Mouse (Mus musculus): ENCODE measurements around the gene Gipr. TPM values are rescaled to one million over a fixed set of nuclear protein-coding genes. Genes with fewer than 3 reads are reported as not detected.
"Not testable (repeated sequence)": the region's sequence is repeated elsewhere in the genome, so short reads cannot be mapped to it uniquely, and the experiment has no call there.

Gipr gene
- polyA plus RNA-seq, 1 experiment from 2014 or later = 2.0 TPM

GRCm38 (mm10) chr7:19159411-19159810 is 6.5 kb downstream of the Gipr start:
- Histone ChIP-seq H3K27ac (ENCODE audit: low read depth, low read length) (no peak overlapping the region), H3K4me2 (ENCODE audit: low read length) (peak overlapping the region; percentile 66), H3K9me3 (ENCODE audit: control insufficient read depth, low read length) (no peaks in the 10 kb centered on the region), H3K36me3 (ENCODE audit: control insufficient read depth, insufficient read depth, low read length) (0 out of 2 replicates have a peak, but pooled peaks cover 2% of the 10 kb centered on the region), H3K9ac (ENCODE audit: low read depth, low read length) (peak overlapping the region; percentile 34; the same call in 1 of the 2 replicates), H3K4me1 (ENCODE audit: control insufficient read depth, insufficient read depth, low read depth, low read length) (peaks cover 13% of the 10 kb centered on the region), H3K27me3 (replicated peaks; ENCODE audit: control insufficient read depth, insufficient read depth, low read length) (peaks cover 4% of the 10 kb centered on the region), H3K4me3 (ENCODE audit: low read length) (peak overlapping the region; percentile 45)
- ATAC-seq = no peak
- WGBS = 11% methylated on average over 18 of the region's 18 CpGs

DNA sequence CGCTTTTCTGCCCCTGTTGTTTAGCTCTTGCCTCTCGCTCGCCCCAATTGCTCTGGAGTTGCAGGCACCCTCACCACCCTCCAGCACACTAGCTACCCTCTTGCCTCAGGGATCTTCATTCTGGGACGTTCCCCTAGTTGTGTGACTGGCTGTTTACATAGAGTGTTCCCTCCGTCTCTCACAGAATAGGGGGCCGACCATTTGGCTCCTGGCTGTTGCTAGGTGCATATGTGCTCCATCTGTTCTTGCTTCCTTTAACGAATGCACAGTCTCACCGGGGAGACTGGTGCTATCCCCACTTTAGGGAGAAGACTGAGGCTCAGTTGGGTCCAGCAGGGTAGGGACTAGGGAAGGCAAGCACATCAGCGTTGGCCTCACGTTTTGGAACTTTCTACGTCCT is 7.3 kb downstream of the Gipr start:
- Histone ChIP-seq H3K4me2 (ENCODE audit: low read length) (no peak overlapping the region), H3K4me3 (ENCODE audit: low read length) (no peak overlapping the region), H3K27me3 (replicated peaks; ENCODE audit: control insufficient read depth, insufficient read depth, low read length) (peaks cover 2% of the 10 kb centered on the region; the same call in 1 of the 2 replicates), H3K4me1 (ENCODE audit: control insufficient read depth, insufficient read depth, low read depth, low read length) (peaks cover 13% of the 10 kb centered on the region), H3K9ac (ENCODE audit: low read depth, low read length) (no peak overlapping the region), H3K9me3 (ENCODE audit: control insufficient read depth, low read length) (no peaks in the 10 kb centered on the region), H3K36me3 (ENCODE audit: control insufficient read depth, insufficient read depth, low read length) (peaks cover 6% of the 10 kb centered on the region), H3K27ac (ENCODE audit: low read depth, low read length) (no peak overlapping the region)
- WGBS = 63% methylated on average over 11 of the region's 11 CpGs
- ATAC-seq = no peak

DNA sequence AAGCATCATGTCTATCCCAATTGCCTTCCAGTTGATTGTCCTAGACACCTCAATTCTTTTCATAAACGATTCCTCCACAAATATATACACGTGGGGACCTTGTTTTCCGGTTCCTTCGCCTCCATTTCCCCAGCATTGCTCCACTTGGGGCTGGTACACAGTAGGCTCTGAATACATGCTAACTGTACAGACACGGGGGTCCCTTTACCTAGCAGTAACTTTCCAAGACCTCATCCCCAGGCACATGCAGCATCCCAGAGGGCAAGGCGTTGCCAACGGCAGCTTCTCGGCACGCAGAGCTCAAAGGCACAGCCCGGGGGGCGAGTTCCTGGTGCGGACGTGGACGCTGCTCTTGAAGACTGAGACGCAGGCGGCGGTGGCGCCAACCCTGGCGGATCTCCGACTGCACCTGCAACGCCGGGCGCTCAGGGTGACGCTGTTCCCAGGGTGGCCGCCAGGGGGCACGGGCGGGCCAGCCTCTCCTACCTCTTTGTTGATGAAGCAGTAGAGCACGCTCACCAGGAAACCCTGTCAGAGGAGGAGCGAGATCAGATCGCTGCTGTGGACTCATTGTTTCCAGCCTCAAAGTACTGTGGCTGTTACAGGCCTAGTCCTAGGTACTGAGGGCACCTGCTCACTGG is 8.6 kb downstream of the Gipr start:
- H3K27me3 ChIP-seq (replicated peaks; ENCODE audit: control insufficient read depth, insufficient read depth, low read length) = peaks cover 2% of the 10 kb centered on the region; the same call in 1 of the 2 replicates
- H3K36me3 ChIP-seq (ENCODE audit: control insufficient read depth, insufficient read depth, low read length) = peaks cover 14% of the 10 kb centered on the region
- ATAC-seq = peak; percentile 69
- no peaks in the 10 kb centered on the region for H3K9me3 ChIP-seq (ENCODE audit: control insufficient read depth, low read length)
- H3K4me2 ChIP-seq (ENCODE audit: low read length) = peak overlapping the region; percentile 53
- peaks cover 13% of the 10 kb centered on the region for H3K4me1 ChIP-seq (ENCODE audit: control insufficient read depth, insufficient read depth, low read depth, low read length)
- peak overlapping the region; percentile 46 for H3K9ac ChIP-seq (ENCODE audit: low read depth, low read length)
- 0 out of 2 replicates have a peak overlapping the region, but pooled peaks have one; percentile 19 for H3K27ac ChIP-seq (ENCODE audit: low read depth, low read length)
- WGBS = 4% methylated on average over 30 of the region's 30 CpGs
- peak overlapping the region; percentile 24; the same call in 1 of the 2 replicates for H3K4me3 ChIP-seq (ENCODE audit: low read length)

DNA sequence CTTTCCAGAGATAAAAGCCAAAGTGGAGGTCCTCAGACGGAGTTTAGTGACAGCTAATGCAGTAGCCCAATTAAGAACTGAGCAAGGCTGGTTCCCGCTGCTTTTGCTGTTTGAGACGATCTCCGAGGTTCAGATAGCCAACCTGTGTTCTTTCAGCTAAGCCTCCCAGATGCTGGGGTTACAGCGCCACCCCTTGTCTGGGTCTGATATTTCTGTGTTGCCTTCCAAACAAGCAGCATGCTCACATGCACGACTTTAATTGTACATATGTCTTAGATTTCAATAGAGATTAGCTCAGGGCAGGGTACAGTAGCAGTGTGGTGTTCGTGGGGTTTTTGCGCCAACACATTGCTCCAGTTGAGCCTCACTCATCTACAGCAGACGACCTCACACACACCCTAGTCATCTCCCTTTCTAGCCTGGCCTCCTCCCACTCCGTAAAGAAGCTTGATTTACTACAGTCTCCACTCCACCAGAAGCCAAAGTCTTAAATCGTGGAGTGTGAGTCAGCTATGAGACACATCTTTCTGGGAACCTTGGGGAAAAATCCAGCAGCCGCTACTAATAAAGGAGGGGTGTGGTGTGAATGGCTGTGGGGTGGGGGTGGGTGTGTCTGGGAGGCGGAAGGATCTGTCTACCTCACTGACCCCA is 10.0 kb downstream of the Gipr start:
- Histone ChIP-seq H3K4me3 (ENCODE audit: low read length) (no peak overlapping the region), H3K27me3 (replicated peaks; ENCODE audit: control insufficient read depth, insufficient read depth, low read length) (peaks cover 2% of the 10 kb centered on the region; the same call in 1 of the 2 replicates), H3K36me3 (ENCODE audit: control insufficient read depth, insufficient read depth, low read length) (peaks cover 14% of the 10 kb centered on the region), H3K4me1 (ENCODE audit: control insufficient read depth, insufficient read depth, low read depth, low read length) (peaks cover 14% of the 10 kb centered on the region), H3K9me3 (ENCODE audit: control insufficient read depth, low read length) (no peaks in the 10 kb centered on the region), H3K4me2 (ENCODE audit: low read length) (no peak overlapping the region), H3K9ac (ENCODE audit: low read depth, low read length) (no peak overlapping the region), H3K27ac (ENCODE audit: low read depth, low read length) (no peak overlapping the region)
- no peak for ATAC-seq
- WGBS = 62% methylated on average over 13 of the region's 13 CpGs

DNA sequence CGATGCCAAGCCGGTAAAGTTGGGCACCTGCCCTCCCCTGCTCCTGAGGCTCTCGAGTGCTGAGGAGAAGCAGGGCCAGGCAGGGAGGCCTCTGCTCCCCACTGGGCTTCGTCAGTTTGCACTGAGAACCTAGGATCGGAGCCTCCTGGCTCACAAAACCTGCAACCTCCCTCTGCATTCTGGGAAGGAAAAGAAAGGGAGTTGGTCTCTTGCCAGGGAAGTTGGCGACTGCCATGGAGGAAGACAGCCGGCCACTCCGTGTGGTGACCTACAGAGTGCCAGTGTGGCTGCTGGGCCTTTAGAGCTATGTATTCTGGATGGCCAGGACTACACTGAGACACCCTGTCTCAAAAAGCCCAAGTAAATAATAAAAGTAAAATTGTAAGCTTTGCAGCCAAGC is 11.1 kb downstream of the Gipr start:
- peaks cover 14% of the 10 kb centered on the region for H3K36me3 ChIP-seq (ENCODE audit: control insufficient read depth, insufficient read depth, low read length)
- H3K27me3 ChIP-seq (replicated peaks; ENCODE audit: control insufficient read depth, insufficient read depth, low read length) = peaks cover 2% of the 10 kb centered on the region; the same call in 1 of the 2 replicates
- no peak overlapping the region for H3K27ac ChIP-seq (ENCODE audit: low read depth, low read length)
- no peak overlapping the region for H3K4me3 ChIP-seq (ENCODE audit: low read length)
- 65% methylated on average over 8 of the region's 8 CpGs for WGBS
- H3K9ac ChIP-seq (ENCODE audit: low read depth, low read length) = no peak overlapping the region
- ATAC-seq = no peak
- H3K9me3 ChIP-seq (ENCODE audit: control insufficient read depth, low read length) = no peaks in the 10 kb centered on the region
- H3K4me2 ChIP-seq (ENCODE audit: low read length) = no peak overlapping the region
- peaks cover 18% of the 10 kb centered on the region for H3K4me1 ChIP-seq (ENCODE audit: control insufficient read depth, insufficient read depth, low read depth, low read length)

GRCm38 (mm10) chr7:19151121-19151520 is 14.8 kb downstream of the Gipr start:
- H3K9ac ChIP-seq (ENCODE audit: low read depth, low read length); H3K9me3 ChIP-seq (ENCODE audit: control insufficient read depth, low read length); H3K4me3 ChIP-seq (ENCODE audit: low read length); H3K27ac ChIP-seq (ENCODE audit: low read depth, low read length); H3K4me2 ChIP-seq (ENCODE audit: low read length); H3K27me3 ChIP-seq (replicated peaks; ENCODE audit: control insufficient read depth, insufficient read depth, low read length); ATAC-seq: not testable (repeated sequence)
- WGBS = 94% methylated on average over 10 of the region's 10 CpGs
- H3K36me3 ChIP-seq (ENCODE audit: control insufficient read depth, insufficient read depth, low read length) = peaks cover 14% of the 10 kb centered on the region
- peaks cover 16% of the 10 kb centered on the region for H3K4me1 ChIP-seq (ENCODE audit: control insufficient read depth, insufficient read depth, low read depth, low read length)

DNA sequence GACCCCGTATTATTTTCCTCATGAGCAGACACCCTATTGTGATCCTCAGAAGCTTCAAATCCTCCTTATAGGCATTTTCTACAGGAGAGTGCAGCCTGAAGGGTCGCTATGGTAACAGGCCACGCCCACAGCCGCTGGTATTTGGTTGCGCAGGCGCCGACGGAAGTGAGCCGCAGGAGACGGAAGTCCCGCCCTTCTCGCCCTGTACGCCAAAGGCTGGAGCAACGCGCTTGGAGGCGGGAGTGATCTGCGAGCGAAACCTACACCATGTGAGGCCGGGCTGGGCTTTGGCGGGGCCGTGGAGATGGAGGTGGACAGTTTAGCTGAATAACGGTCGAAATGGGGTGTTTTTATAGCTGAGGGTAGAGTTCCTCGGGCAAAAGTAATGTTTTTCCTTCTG is 16.3 kb downstream of the Gipr start, which contains the start of gene Snrpd2:
Gene Snrpd2 (plus strand): TSS at position 97 of the 400 bp plus-strand sequence.
- Histone ChIP-seq H3K9ac (ENCODE audit: low read depth, low read length) (peak within 1 kb of the TSS; percentile 83), H3K4me3 (ENCODE audit: low read length) (peak within 1 kb of the TSS; percentile 79), H3K4me1 (ENCODE audit: control insufficient read depth, insufficient read depth, low read depth, low read length) (peaks cover 16% of the 10 kb centered on the region), H3K9me3 (ENCODE audit: control insufficient read depth, low read length) (no peaks in the 10 kb centered on the region), H3K36me3 (ENCODE audit: control insufficient read depth, insufficient read depth, low read length) (peaks cover 16% of the 10 kb centered on the region), H3K27me3 (replicated peaks; ENCODE audit: control insufficient read depth, insufficient read depth, low read length) (no peaks in the 10 kb centered on the region), H3K27ac (ENCODE audit: low read depth, low read length) (peak within 1 kb of the TSS; percentile 80), H3K4me2 (ENCODE audit: low read length) (peak within 1 kb of the TSS; percentile 75)
- under 1% methylated on average over 24 of the region's 24 CpGs for WGBS
- peak; percentile 92 for ATAC-seq

- peak; percentile 97 for ATAC-seq
- peaks cover 16% of the 10 kb centered on the region for H3K4me1 ChIP-seq (ENCODE audit: control insufficient read depth, insufficient read depth, low read depth, low read length)
- H3K9me3 ChIP-seq (ENCODE audit: control insufficient read depth, low read length) = no peaks in the 10 kb centered on the region
- H3K4me3 ChIP-seq (ENCODE audit: low read length) = peak within 1 kb of the TSS; percentile 79
- peak within 1 kb of the TSS; percentile 75 for H3K4me2 ChIP-seq (ENCODE audit: low read length)
- peak within 1 kb of the TSS; percentile 83 for H3K9ac ChIP-seq (ENCODE audit: low read depth, low read length)
- H3K27ac ChIP-seq (ENCODE audit: low read depth, low read length) = peak within 1 kb of the TSS; percentile 80
- WGBS = under 1% methylated on average over 43 of the region's 43 CpGs
- no peaks in the 10 kb centered on the region for H3K27me3 ChIP-seq (replicated peaks; ENCODE audit: control insufficient read depth, insufficient read depth, low read length)
- H3K36me3 ChIP-seq (ENCODE audit: control insufficient read depth, insufficient read depth, low read length) = peaks cover 14% of the 10 kb centered on the region
Measured at GRCm38 (mm10) chr7:19148875-19149541, 16.9 kb downstream of the Gipr start, which contains the start of gene Qpctl. Gene Qpctl, minus strand, starts transcription at chr7:19149291.

Measured in hindbrain, embryonic 16.5 days (tissue).